Mouse (Mus musculus) hindbrain, embryonic 14.5 days (tissue): ENCODE results near the gene Pkib. TPM values are rescaled to one million over a fixed set of nuclear protein-coding genes. Genes with fewer than 3 reads are reported as not detected.

ENCODE experiments used
- ATAC-seq: fragments of 200-750 bp; cut with Nextera tagmentation; 2 replicates; pipeline ENCODE4 v1.8.0; 2017; ENCODE audit warnings: moderate number of reproducible peaks, mild to moderate bottlenecking, moderate TSS enrichment, moderate library complexity; ENCODE audit not compliant: low FRiP score
- DNase-seq: peaks from one replicate; pipeline ENCODE4 v3.0.0-alpha.2; 2015; ENCODE audit warnings: low spot score
- H3K27ac ChIP-seq: fragments of 300-500 bp; sonication (generic); 2 replicates; pipeline ENCODE4 v1.5.1; 2014; ENCODE audit warnings: mild to moderate bottlenecking, moderate library complexity
- H3K27me3 ChIP-seq: fragments of 300-500 bp; sonication (generic); 2 replicates; pipeline ENCODE4 v1.6.1; 2014; ENCODE audit warnings: mild to moderate bottlenecking, low read length, mixed read lengths; ENCODE audit not compliant: control insufficient read depth, insufficient read depth
- H3K36me3 ChIP-seq: fragments of 300-500 bp; sonication (generic); replicated peaks from 2 replicates; pipeline ENCODE4 v1.6.1; 2014; ENCODE audit not compliant: control insufficient read depth, insufficient read depth
- H3K4me1 ChIP-seq: fragments of 300-500 bp; sonication (generic); replicated peaks from 2 replicates; pipeline ENCODE4 v1.6.1; 2014; ENCODE audit warnings: antibody characterized with exemption, low read length, mixed read lengths; ENCODE audit not compliant: control insufficient read depth, insufficient read depth
- H3K4me2 ChIP-seq: fragments of 300-500 bp; sonication (generic); replicated peaks from 2 replicates; pipeline ENCODE4 v1.6.1; 2014; ENCODE audit warnings: mild to moderate bottlenecking, moderate library complexity
- H3K4me3 ChIP-seq: fragments of 300-500 bp; sonication (generic); replicated peaks from 2 replicates; pipeline ENCODE4 v1.5.1; 2014; ENCODE audit warnings: mild to moderate bottlenecking, low read length
- H3K9ac ChIP-seq: fragments of 300-500 bp; sonication (generic); 2 replicates; pipeline ENCODE4 v1.6.1; 2014
- H3K9me3 ChIP-seq: fragments of 300-500 bp; sonication (generic); 2 replicates; pipeline ENCODE4 v1.6.1; 2016; ENCODE audit warnings: low read length; ENCODE audit not compliant: control insufficient read depth
- WGBS: fragments of 180-500 bp; shearing (Covaris S2); extraction: QIAGEN DNeasy Blood & Tissue Kit; methylation state at CpG from one replicate; pipeline ENCODE4 v1.1.7; 2014; 5-methylcytosine and 5-hydroxymethylcytosine counted together
- polyA plus RNA-seq: library from polyadenylated mRNA; unstranded; fragments of >200 nt; fragmentation: Nextera tagmentation; extraction: Ambion mirVana; gene quantifications from 2 replicates; pipeline ENCODE4 v1.2.1, GENCODE M21; 2014

Gene Pkib
- polyA plus RNA-seq, 1 experiment from 2014 or later, result 2.1 TPM

- ATAC-seq (no peak), DNase-seq (no peak)
- WGBS, result 71% methylated on average over 4 of the region's 4 CpGs
Measured at GRCm38 (mm10) chr10:57636970-57637369, 5.2 kb downstream of the Pkib start.

GRCm38 (mm10) chr10:57638250-57638649, 6.5 kb downstream of the Pkib start:
- Histone ChIP-seq H3K4me1 (no peaks in the 10 kb centered on the region), H3K9me3 (no peaks in the 10 kb centered on the region), H3K27me3 (no peaks in the 10 kb centered on the region), H3K9ac (no peak overlapping the region), H3K36me3 (no peaks in the 10 kb centered on the region), H3K4me2 (no peak overlapping the region), H3K27ac (no peak overlapping the region), H3K4me3 (no peak overlapping the region)
- ATAC-seq (no peak), DNase-seq (no peak)
- WGBS, result 84% methylated on average over 4 of the region's 4 CpGs

More at GRCm38 (mm10) chr10:57636970-57637369, 5.2 kb downstream of the Pkib start:
- no peaks in the 10 kb centered on the region for H3K9me3 ChIP-seq
- peaks cover 8% of the 10 kb centered on the region for H3K4me1 ChIP-seq
- no peak overlapping the region for H3K4me3 ChIP-seq
- H3K36me3 ChIP-seq, result no peaks in the 10 kb centered on the region
- no peak overlapping the region for H3K4me2 ChIP-seq
- H3K27me3 ChIP-seq, result 0 out of 2 replicates have a peak, but pooled peaks cover 4% of the 10 kb centered on the region
- H3K9ac ChIP-seq, result no peak overlapping the region
- H3K27ac ChIP-seq, result no peak overlapping the region

- no peaks in the 10 kb centered on the region for H3K36me3 ChIP-seq
- no peak overlapping the region for H3K27ac ChIP-seq
- H3K4me1 ChIP-seq, result no peaks in the 10 kb centered on the region
- 82% methylated on average over 3 of the region's 3 CpGs for WGBS
- DNase-seq (no peak), ATAC-seq (no peak)
- no peaks in the 10 kb centered on the region for H3K27me3 ChIP-seq
- H3K4me3 ChIP-seq, result no peak overlapping the region
- H3K4me2 ChIP-seq, result no peak overlapping the region
- H3K9me3 ChIP-seq, result no peaks in the 10 kb centered on the region
- no peak overlapping the region for H3K9ac ChIP-seq
Measured at GRCm38 (mm10) chr10:57639540-57639939, 7.8 kb downstream of the Pkib start.

- no peaks in the 10 kb centered on the region for H3K36me3 ChIP-seq
- no peak for ATAC-seq
- no peak overlapping the region for H3K4me3 ChIP-seq
- H3K4me2 ChIP-seq, result no peak overlapping the region
- no peaks in the 10 kb centered on the region for H3K27me3 ChIP-seq
- H3K9ac ChIP-seq, result no peak overlapping the region
- H3K4me1 ChIP-seq, result no peaks in the 10 kb centered on the region
- 89% methylated on average over 1 of the region's 1 CpGs for WGBS
- H3K27ac ChIP-seq, result no peak overlapping the region
- DNase-seq, result no peak
- H3K9me3 ChIP-seq, result no peaks in the 10 kb centered on the region
Measured at GRCm38 (mm10) chr10:57653297-57653696, 21.5 kb downstream of the Pkib start.

- WGBS, result 95% methylated on average over 3 of the region's 3 CpGs
- DNase-seq (no peak), ATAC-seq (no peak)
- H3K4me1 ChIP-seq, result no peaks in the 10 kb centered on the region
- H3K36me3 ChIP-seq, result no peaks in the 10 kb centered on the region
- no peak overlapping the region for H3K9ac ChIP-seq
- H3K4me3 ChIP-seq, result no peak overlapping the region
- H3K27me3 ChIP-seq, result no peaks in the 10 kb centered on the region
- no peak overlapping the region for H3K4me2 ChIP-seq
- no peaks in the 10 kb centered on the region for H3K9me3 ChIP-seq
- no peak overlapping the region for H3K27ac ChIP-seq
Measured at GRCm38 (mm10) chr10:57660505-57660904, 28.7 kb downstream of the Pkib start.

- DNase-seq (no peak), ATAC-seq (no peak)
- Histone ChIP-seq H3K9ac (no peak overlapping the region), H3K4me1 (no peaks in the 10 kb centered on the region), H3K27ac (no peak overlapping the region), H3K4me3 (no peak overlapping the region), H3K4me2 (no peak overlapping the region), H3K9me3 (no peaks in the 10 kb centered on the region), H3K27me3 (no peaks in the 10 kb centered on the region), H3K36me3 (no peaks in the 10 kb centered on the region)
- WGBS, result 88% methylated on average over 1 of the region's 1 CpGs
Measured at GRCm38 (mm10) chr10:57663758-57664157, 32.0 kb downstream of the Pkib start.

- Histone ChIP-seq H3K4me2 (no peak overlapping the region), H3K4me3 (no peak overlapping the region), H3K27ac (no peak overlapping the region), H3K27me3 (no peaks in the 10 kb centered on the region), H3K4me1 (no peaks in the 10 kb centered on the region), H3K36me3 (no peaks in the 10 kb centered on the region), H3K9ac (no peak overlapping the region), H3K9me3 (no peaks in the 10 kb centered on the region)
- ATAC-seq (no peak), DNase-seq (no peak)
- WGBS, result 98% methylated on average over 2 of the region's 2 CpGs
Measured at GRCm38 (mm10) chr10:57664253-57664652, 32.5 kb downstream of the Pkib start.

- no peak overlapping the region for H3K27ac ChIP-seq
- H3K36me3 ChIP-seq, result no peaks in the 10 kb centered on the region
- no peaks in the 10 kb centered on the region for H3K4me1 ChIP-seq
- no peak overlapping the region for H3K9ac ChIP-seq
- H3K27me3 ChIP-seq, result no peaks in the 10 kb centered on the region
- H3K4me2 ChIP-seq, result no peak overlapping the region
- no peaks in the 10 kb centered on the region for H3K9me3 ChIP-seq
- no peak for ATAC-seq
- no peak for DNase-seq
- no peak overlapping the region for H3K4me3 ChIP-seq
Measured at GRCm38 (mm10) chr10:57675740-57676139, 44.0 kb downstream of the Pkib start.

GRCm38 (mm10) chr10:57687999-57688398, 56.2 kb downstream of the Pkib start:
- ATAC-seq, result no peak
- no peak for DNase-seq

GRCm38 (mm10) chr10:57690161-57690560, 58.4 kb downstream of the Pkib start:
- ATAC-seq, result no peak
- H3K27ac ChIP-seq, result no peak overlapping the region
- DNase-seq, result no peak
- 88% methylated on average over 2 of the region's 2 CpGs for WGBS
- H3K9me3 ChIP-seq, result no peaks in the 10 kb centered on the region
- H3K36me3 ChIP-seq, result no peaks in the 10 kb centered on the region
- H3K4me1 ChIP-seq, result no peaks in the 10 kb centered on the region
- H3K4me3 ChIP-seq, result no peak overlapping the region
- no peak overlapping the region for H3K9ac ChIP-seq
- H3K27me3 ChIP-seq, result no peaks in the 10 kb centered on the region
- no peak overlapping the region for H3K4me2 ChIP-seq

More at GRCm38 (mm10) chr10:57687999-57688398, 56.2 kb downstream of the Pkib start:
- Histone ChIP-seq H3K4me3 (no peak overlapping the region), H3K4me2 (no peak overlapping the region), H3K27ac (no peak overlapping the region), H3K4me1 (no peaks in the 10 kb centered on the region), H3K9ac (no peak overlapping the region), H3K27me3 (no peaks in the 10 kb centered on the region), H3K9me3 (no peaks in the 10 kb centered on the region), H3K36me3 (no peaks in the 10 kb centered on the region)
- 87% methylated on average over 3 of the region's 3 CpGs for WGBS
